ENCODE assay signal across 11 mouse cellular contexts in the genomic region with DNA sequence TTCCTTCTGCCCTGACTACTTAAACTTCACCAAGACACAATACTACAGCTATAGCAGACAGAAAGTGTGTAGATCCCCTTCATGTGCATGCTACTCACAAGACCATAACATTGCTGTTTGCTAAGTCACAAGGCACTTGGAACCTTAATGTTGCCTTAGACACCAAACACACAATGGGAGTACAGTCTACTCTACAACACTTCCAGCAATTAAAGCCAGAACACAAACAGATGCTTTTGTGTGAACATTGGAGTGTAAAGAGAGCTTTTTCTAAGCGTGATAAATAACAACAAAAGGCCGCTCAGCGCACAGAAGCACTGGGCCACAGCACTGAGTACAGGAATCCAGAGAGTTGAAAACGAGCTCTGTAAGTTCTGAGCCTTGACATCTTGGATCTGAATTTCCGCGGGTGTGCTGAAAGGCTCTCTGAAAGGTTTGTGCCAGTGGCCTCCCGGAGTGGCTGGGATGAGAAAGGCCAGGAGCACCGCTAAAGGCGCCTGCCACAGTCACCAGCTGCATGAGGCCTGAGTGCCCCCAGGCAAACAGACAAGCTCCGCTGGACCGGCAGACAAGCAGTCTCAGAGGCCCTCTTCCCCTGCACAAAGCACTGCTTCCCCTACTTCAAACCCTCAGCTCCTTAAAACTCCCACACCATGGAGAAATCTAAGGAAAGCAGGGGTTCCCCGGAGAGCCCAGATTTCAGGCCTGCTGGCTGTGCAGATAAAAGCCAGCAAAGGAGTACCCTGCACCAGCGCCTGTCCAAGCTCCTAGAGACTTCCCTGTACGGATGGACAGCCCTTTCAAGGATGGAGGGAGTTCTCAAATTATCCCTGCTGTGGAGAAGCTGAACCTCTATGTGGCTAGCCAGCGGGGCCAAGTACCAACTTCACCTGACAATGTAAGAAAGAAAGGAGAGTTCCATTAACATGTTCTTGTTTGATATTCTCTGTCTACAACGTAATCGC.
DNase-seq lines count a peak whose midpoint lies in the region; ATAC-seq and TF ChIP-seq lines count a peak whose summit lies in the region.
"Had no signal": no experiment of that assay in that cellular context is flagged by ENCODE, and none has a peak within 500 bp of the region (broad histone marks: within the 10 kb centered on the region; RNA-seq: fewer than 3 reads in every experiment).

No protein-coding gene starts in this region.

- H3K4me1 ChIP-seq in forebrain, embryonic 10.5 days, result peaks cover 17% of the 10 kb centered on the region
- H3K4me1 ChIP-seq in forebrain, embryonic 15.5 days, result peaks cover 4% of the 10 kb centered on the region
- H3K4me1 ChIP-seq in hindbrain, embryonic 12.5 days, result peaks cover 8% of the 10 kb centered on the region
- peaks cover 6% of the 10 kb centered on the region; the same call in 1 of the 2 replicates for H3K4me1 ChIP-seq in midbrain, postnatal 0 days (ENCODE audit: insufficient read depth, low read length)
- H3K4me1 ChIP-seq: liver, embryonic 12.5 days had no signal

- no peak overlapping the region for H3K4me2 ChIP-seq in forebrain, embryonic 15.5 days (replicated peaks)
- no peak overlapping the region for H3K4me2 ChIP-seq in hindbrain, embryonic 12.5 days (replicated peaks)
- no peak overlapping the region for H3K4me2 ChIP-seq in midbrain, postnatal 0 days (ENCODE audit: low read depth, low read length, poor library complexity, severe bottlenecking)
- H3K4me2 ChIP-seq: liver, embryonic 12.5 days had no signal

- DNase-seq in forebrain, embryonic 10.5 days (ENCODE audit: extremely low spot score, low spot score), result peak; percentile 34
- DNase-seq in embryo, embryonic 11 days, result peak; percentile 42
- DNase-seq in midbrain, postnatal 0 days (ENCODE audit: low spot score), result peak; percentile 34
- no peak for DNase-seq in adipocyte (ENCODE audit: low spot score)
- no peak for DNase-seq in layer of hippocampus, adult 8-10 months (ENCODE audit: low spot score in 2 of 2)
- DNase-seq in lung, postnatal 10 days, result no peak
- DNase-seq: right cerebral cortex, adult 18-20 months had no signal

- ATAC-seq in forebrain, embryonic 15.5 days (replicated peaks), result no peak
- ATAC-seq in hindbrain, embryonic 12.5 days (ENCODE audit: low FRiP score), result peak; percentile 62
- ATAC-seq in midbrain, postnatal 0 days (ENCODE audit: low FRiP score), result no peak
- ATAC-seq: liver, embryonic 12.5 days had no signal

- no peaks in the 10 kb centered on the region for H3K36me3 ChIP-seq in forebrain, embryonic 10.5 days (replicated peaks)
- H3K36me3 ChIP-seq in forebrain, embryonic 15.5 days, result no peaks in the 10 kb centered on the region
- H3K36me3 ChIP-seq in hindbrain, embryonic 12.5 days, result no peaks in the 10 kb centered on the region
- no peaks in the 10 kb centered on the region for H3K36me3 ChIP-seq in midbrain, postnatal 0 days (ENCODE audit: insufficient read depth, low read length)
- H3K36me3 ChIP-seq: liver, embryonic 12.5 days had no signal

- no peaks in the 10 kb centered on the region for H3K9me3 ChIP-seq in forebrain, embryonic 10.5 days
- no peaks in the 10 kb centered on the region for H3K9me3 ChIP-seq in forebrain, embryonic 15.5 days
- H3K9me3 ChIP-seq in hindbrain, embryonic 12.5 days (replicated peaks), result no peaks in the 10 kb centered on the region
- no peaks in the 10 kb centered on the region for H3K9me3 ChIP-seq in midbrain, postnatal 0 days (ENCODE audit: low read length)
- H3K9me3 ChIP-seq: liver, embryonic 12.5 days; megakaryocyte, embryonic 14.5 days had no signal

- no peak overlapping the region for H3K9ac ChIP-seq in forebrain, embryonic 15.5 days (replicated peaks)
- H3K9ac ChIP-seq in hindbrain, embryonic 12.5 days, result no peak overlapping the region
- no peak overlapping the region for H3K9ac ChIP-seq in midbrain, postnatal 0 days (replicated peaks; ENCODE audit: low read length, poor library complexity, severe bottlenecking)
- H3K9ac ChIP-seq: liver, embryonic 12.5 days had no signal

- no peak for TF ChIP-seq CTCF in midbrain, postnatal 0 days (IDR thresholded peaks at IDR 0.05)

- 22% methylated on average over 17 of the region's 17 CpGs for WGBS in forebrain, embryonic 10.5 days
- WGBS in forebrain, embryonic 15.5 days, result 18% methylated on average over 17 of the region's 17 CpGs
- 28% methylated on average over 17 of the region's 17 CpGs for WGBS in hindbrain, embryonic 12.5 days
- 35% methylated on average over 15 of the region's 17 CpGs for WGBS in midbrain, postnatal 0 days

- no peak overlapping the region for H3K4me3 ChIP-seq in forebrain, embryonic 10.5 days
- no peak overlapping the region for H3K4me3 ChIP-seq in forebrain, embryonic 15.5 days
- H3K4me3 ChIP-seq in hindbrain, embryonic 12.5 days, result no peak overlapping the region
- no peak overlapping the region for H3K4me3 ChIP-seq in midbrain, postnatal 0 days (ENCODE audit: low read depth, low read length)
- H3K4me3 ChIP-seq: liver, embryonic 12.5 days; megakaryocyte, embryonic 14.5 days had no signal

- H3K27me3 ChIP-seq in forebrain, embryonic 10.5 days (ENCODE audit: poor library complexity, severe bottlenecking), result peaks cover 29% of the 10 kb centered on the region
- H3K27me3 ChIP-seq in forebrain, embryonic 15.5 days, result no peaks in the 10 kb centered on the region
- peaks cover 8% of the 10 kb centered on the region; the same call in 1 of the 2 replicates for H3K27me3 ChIP-seq in hindbrain, embryonic 12.5 days
- H3K27me3 ChIP-seq in midbrain, postnatal 0 days (ENCODE audit: insufficient read depth, low read length), result no peaks in the 10 kb centered on the region
- H3K27me3 ChIP-seq: liver, embryonic 12.5 days had no signal

- H3K27ac ChIP-seq in forebrain, embryonic 10.5 days, result peak overlapping the region; percentile 54; the same call in 1 of the 2 replicates
- no peak overlapping the region for H3K27ac ChIP-seq in forebrain, embryonic 15.5 days (replicated peaks)
- no peak overlapping the region for H3K27ac ChIP-seq in hindbrain, embryonic 12.5 days
- H3K27ac ChIP-seq in midbrain, postnatal 0 days (ENCODE audit: low read depth, low read length), result no peak overlapping the region
- H3K27ac ChIP-seq: liver, embryonic 12.5 days had no signal

Comparison
In these comparisons a context has a peak if more than half of its experiments do, and no peak if none do; other contexts are left out.
1. DNase-seq: peak in forebrain, embryonic 10.5 days (single experiment), embryo, embryonic 11 days (single experiment) and midbrain, postnatal 0 days (single experiment); none in adipocyte (single experiment), layer of hippocampus, adult 8-10 months (0 of 2) and lung, postnatal 10 days (single experiment).